Mouse (Mus musculus): ENCODE results near the gene Gm4884. TPM values are rescaled to one million over a fixed set of nuclear protein-coding genes. Genes with fewer than 3 reads are reported as not detected.
"Not testable (repeated sequence)": the region's sequence is repeated elsewhere in the genome, so short reads cannot be mapped to it uniquely, and the experiment has no call there.

Gene Gm4884
- total RNA-seq (2014; rRNA removed) (not detected in 2 replicates), polyA plus RNA-seq (2015; fragmentation: Nextera tagmentation; extraction: Ambion mirVana) (not detected in 2 replicates)

DNA sequence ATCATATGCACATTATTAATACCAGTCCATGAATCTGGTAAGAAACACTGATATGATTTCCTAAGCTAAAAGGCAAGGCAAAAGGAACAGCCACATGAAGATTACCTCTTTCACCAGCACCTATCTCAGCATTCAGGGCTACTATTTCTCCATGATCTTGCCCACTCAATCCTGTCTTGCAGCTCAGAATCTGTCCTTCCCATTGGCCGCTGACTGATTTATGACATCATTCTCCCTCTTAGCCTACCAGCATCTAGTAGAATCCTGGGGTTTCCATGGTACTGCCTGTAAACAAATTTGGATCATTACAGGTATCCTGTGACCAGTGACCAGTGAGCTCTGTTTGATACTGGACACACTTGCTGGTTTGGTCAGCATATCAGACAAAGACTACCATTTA lies at the start of gene Gm4884:
Gene Gm4884, plus strand, starts transcription at position 301 of the 400 bp plus-strand sequence.
- not testable (repeated sequence) for ATAC-seq; H3K36me3 ChIP-seq (ENCODE audit: insufficient read depth, low read length)
- 95% methylated on average over 1 of the region's 1 CpGs for WGBS

DNA sequence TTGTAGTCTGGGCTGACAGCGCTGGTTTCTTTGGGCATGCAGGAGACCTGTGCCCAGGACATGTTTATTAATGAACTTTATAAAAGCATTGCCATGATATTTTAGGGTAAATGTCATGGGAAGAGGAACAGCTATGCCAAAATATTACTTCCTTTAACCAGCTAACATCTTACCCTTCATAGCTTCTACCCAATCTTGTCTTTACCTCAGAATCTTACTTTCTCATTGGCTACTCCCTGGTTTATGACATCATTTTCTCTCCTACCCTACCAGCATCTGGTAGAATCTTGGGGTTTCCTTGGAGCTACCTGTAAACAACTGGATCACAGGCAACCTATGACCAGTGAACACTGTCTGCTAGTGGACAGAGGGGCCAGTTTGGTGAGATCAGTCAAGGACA lies 45.3 kb upstream of the Gm4884 start, which contains the start of gene 4930433I11Rik:
Gene 4930433I11Rik, plus strand, starts transcription at position 301 of the 400 bp plus-strand sequence.
- Histone ChIP-seq H3K4me3 (ENCODE audit: low read length) (no peak within 1 kb of the TSS), H3K4me1 (ENCODE audit: insufficient read depth, low read length) (no peaks in the 10 kb centered on the region), H3K27ac (no peak within 1 kb of the TSS), H3K36me3 (ENCODE audit: insufficient read depth, low read length) (no peaks in the 10 kb centered on the region), H3K9ac (replicated peaks; ENCODE audit: low read length) (no peak within 1 kb of the TSS), H3K27me3 (ENCODE audit: insufficient read depth, low read length) (no peaks in the 10 kb centered on the region), H3K9me3 (ENCODE audit: low read length) (no peaks in the 10 kb centered on the region), H3K4me2 (ENCODE audit: low read depth, low read length) (no peak within 1 kb of the TSS)
- DNase-seq (ENCODE audit: low spot score): no peak
- ATAC-seq: no peak
- no peak for TF ChIP-seq CTCF (IDR thresholded peaks at IDR 0.05; ENCODE audit: low read depth)
- WGBS: 95% methylated on average over 1 of the region's 1 CpGs

More for the DNA sequence above, at the start of gene Gm4884:
- not testable (repeated sequence) for H3K27ac ChIP-seq; H3K4me3 ChIP-seq (ENCODE audit: low read length); H3K27me3 ChIP-seq (ENCODE audit: insufficient read depth, low read length); DNase-seq (ENCODE audit: low spot score); H3K4me2 ChIP-seq (ENCODE audit: low read depth, low read length); H3K4me1 ChIP-seq (ENCODE audit: insufficient read depth, low read length); H3K9ac ChIP-seq (replicated peaks; ENCODE audit: low read length); H3K9me3 ChIP-seq (ENCODE audit: low read length)

DNA sequence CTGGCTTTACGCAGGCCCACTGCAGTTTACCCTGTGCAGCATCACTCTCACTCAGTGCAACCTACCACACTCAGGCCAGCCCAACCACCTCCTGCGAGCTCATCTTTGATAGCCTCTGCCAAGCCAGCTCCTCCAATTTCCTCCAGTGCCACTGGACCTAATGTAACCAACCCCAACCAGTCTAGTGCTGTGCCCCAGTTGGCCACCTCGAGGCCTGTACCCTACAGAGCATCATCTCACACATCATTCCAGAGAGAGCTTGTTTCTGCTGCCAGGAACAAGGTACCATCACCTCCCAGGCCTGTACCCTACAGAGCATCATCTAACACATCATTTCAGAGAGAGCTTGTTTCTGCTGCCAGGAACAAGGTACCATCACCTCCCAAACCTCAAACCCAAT lies 11.5 kb downstream of the Gm4884 start:
- 61% methylated on average over 3 of the region's 3 CpGs for WGBS
- not testable (repeated sequence) for H3K4me3 ChIP-seq (ENCODE audit: low read length); ATAC-seq; H3K27ac ChIP-seq; H3K27me3 ChIP-seq (ENCODE audit: insufficient read depth, low read length); H3K4me2 ChIP-seq (ENCODE audit: low read depth, low read length); H3K4me1 ChIP-seq (ENCODE audit: insufficient read depth, low read length); H3K36me3 ChIP-seq (ENCODE audit: insufficient read depth, low read length); H3K9ac ChIP-seq (replicated peaks; ENCODE audit: low read length); H3K9me3 ChIP-seq (ENCODE audit: low read length); DNase-seq (ENCODE audit: low spot score)

Other genes with a start within 250 kb of the Gm4884 start
- 93.3 and 102 TPM in 2 replicates for gene Vstm2b, start 134.4 kb upstream of the Gm4884 start, total RNA-seq (2014; rRNA removed)
- 25.1 and 27.4 TPM in 2 replicates for gene Vstm2b, start 134.4 kb upstream of the Gm4884 start, polyA plus RNA-seq (2015; fragmentation: Nextera tagmentation; extraction: Ambion mirVana)
- not detected in 2 replicates for gene 4930433I11Rik, start 45.2 kb upstream of the Gm4884 start, total RNA-seq (2014; rRNA removed)
- gene 4930433I11Rik, start 45.2 kb upstream of the Gm4884 start, polyA plus RNA-seq (2015; fragmentation: Nextera tagmentation; extraction: Ambion mirVana): not detected in 2 replicates
- not detected in 2 replicates for gene Gm5592, start 121.1 kb downstream of the Gm4884 start, total RNA-seq (2014; rRNA removed)
- gene Gm5592, start 121.1 kb downstream of the Gm4884 start, polyA plus RNA-seq (2015; fragmentation: Nextera tagmentation; extraction: Ambion mirVana): not detected in 2 replicates

Measured in hindbrain, postnatal 0 days (tissue).